Mouse (Mus musculus) right cerebral cortex, postnatal 25 days (tissue): ENCODE measurements around the gene Bhlhe41.
A peak's percentile ranks its signal among the peaks of the same experiment; 100 is the strongest.

Experiments used
- DNase-seq: peaks from one replicate; pipeline ENCODE4 v3.0.0; 2022

The Bhlhe41 gene

DNA sequence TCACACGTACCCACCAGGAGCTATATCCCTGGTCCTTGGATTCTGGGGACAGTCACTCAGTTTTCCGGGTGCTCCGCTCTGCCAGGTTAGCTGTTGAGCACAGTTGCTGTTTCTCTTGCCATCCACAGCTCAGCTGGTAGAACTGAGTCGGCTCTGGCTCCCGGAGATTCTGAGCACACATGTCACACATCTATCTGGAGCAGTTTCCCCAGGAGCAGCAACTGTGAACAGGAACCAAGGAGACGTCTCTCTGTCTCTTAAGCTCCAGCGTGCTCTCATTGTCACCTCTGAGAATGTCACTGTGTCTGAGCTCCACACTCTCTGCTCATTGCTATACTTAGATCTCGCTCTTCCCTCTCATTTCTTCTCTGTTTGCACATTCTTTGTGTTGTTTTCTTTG lies 32.4 kb downstream of the Bhlhe41 start:
- DNase-seq: no peak

DNA sequence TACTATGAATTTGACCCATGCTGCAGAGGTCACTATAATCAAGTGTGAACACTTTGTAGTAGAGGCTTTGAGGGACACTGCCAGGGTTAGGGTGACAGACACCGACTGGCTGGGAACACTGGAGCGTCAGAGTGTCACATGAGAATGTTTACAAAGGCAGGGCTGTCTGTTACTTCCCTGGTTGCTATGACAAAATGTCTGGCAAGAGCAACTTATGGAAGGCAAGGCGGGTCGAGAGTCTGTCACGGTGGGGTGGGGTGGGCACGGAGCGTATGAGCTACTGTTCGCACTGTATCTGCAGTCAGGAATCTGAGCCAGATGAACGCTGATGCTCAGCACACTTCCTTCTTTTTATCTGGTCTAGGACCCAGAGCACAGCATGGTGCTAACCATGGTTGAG lies 34.7 kb downstream of the Bhlhe41 start:
- no peak for DNase-seq

DNA sequence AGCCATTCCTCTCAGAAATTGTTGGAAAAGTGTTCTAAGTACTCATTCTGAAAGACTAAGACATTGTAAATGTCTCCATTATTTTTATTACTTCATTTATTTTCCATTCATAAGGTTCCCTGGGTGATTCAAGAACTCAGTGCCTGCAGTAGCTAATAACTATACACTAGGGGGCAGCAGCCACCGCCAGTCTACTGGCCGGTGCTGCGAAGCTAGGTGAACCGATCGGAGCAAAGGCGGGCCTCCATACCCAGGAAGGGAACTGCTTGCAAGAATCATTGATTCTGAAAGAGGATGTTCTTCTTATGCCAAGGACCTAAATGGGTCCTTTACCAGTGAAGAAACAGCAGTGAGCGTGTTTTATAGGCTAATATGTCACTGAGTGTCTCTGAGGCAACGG lies 35.2 kb downstream of the Bhlhe41 start:
- peak; percentile 59 for DNase-seq

DNA sequence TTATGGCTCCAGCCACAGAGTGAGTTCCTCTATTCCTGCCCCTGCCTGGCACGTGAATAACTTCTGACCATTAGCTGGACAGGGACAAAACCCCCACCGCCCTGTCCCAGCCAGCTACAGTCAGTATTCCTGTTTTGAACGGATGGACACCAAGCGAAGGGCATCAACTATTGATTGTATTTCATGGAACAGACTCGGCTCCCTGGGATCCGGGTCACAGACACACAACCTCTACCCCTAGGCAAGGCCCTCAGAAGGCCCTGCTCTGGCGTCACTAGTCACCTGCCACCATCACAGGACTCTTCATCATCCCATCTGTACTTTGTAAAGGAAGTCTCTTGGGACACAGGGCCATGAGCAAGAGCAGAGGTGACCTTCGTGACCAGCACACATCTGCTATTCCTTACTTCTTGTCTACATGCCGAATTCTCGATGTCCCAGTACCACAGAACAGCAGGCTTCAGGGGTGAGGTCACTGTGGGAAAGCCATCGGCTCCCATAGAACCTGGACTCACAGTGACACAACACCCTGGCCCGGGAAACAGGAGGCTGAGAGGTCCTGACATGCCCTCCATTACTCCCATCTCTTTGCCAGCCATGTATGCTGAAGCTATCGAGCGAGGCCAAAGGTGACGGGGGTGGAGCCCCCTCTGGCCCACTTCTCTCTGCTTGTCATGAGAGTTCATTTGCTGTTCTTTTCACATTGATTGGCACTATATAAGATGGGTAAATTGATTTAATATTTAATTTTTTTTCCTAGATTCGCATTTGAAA lies 36.1 kb downstream of the Bhlhe41 start:
- DNase-seq: no peak

DNA sequence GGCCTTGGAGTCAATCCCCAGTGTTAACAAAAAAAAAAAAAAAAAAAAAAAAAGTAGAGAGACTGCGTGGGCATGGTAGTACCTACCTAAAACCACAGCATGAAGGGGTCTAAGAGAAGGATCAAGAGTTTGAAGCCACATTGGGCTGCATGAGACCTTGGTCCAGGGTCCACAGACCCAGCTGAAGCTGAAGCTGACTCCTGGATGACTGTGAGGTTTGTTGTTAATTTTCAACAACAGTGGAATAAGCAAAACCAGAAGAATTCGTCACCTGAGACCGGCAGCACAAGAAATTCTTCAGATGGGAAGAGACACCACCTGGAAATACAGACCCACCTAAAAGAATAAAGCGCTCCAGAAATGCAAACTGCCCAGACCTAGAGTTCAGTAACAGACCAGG lies 39.1 kb downstream of the Bhlhe41 start:
- DNase-seq: no peak

DNA sequence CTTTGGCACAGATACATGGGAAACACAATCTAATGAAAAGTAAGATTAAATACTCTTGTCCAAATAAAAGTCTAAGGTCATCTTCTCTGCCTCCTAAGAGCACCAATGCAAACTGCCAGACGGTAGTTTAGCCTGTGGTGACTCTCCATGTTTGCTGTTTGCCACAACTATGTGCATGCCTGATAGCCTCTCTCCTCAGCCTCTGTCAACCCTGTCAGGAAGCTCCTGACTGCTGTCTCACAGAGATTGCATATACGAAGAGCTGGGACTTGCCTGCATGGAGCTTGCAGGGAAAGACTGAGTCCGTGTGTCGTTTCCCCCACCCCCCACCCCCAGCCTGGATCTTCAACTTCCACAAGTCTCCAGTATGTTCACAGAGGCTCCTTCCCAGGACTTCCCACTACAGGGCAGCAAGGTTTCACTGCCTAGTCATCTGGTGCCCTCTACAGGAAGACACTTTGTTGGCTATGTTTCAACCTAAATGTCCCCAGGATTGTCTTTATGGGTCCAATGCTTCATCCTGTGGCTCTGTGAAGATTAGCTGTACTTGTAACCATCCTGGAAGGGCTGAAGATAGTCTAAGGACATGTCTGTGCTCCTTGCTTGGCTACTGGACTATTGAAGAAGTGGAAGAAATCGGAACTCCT lies 41.6 kb downstream of the Bhlhe41 start:
- no peak for DNase-seq

DNA sequence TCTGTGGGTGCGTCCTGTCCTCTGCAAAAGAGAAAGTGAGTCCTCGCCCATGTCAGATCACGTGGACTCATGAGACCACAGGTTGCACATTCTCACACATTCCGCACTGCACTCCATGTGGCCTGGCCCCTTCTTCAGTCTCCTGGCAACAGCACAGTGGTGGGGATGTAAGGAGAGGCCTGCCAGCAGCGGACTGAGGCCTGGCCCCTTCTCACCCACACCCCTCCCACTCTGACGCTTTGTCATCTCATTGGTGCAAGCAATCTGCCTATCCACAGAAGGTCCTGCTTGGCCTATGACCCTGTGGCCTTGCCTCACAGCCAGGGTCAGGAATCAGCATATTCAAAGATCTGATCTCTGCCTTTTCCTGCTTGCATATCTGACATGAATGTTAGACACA lies 42.3 kb downstream of the Bhlhe41 start:
- no peak for DNase-seq

DNA sequence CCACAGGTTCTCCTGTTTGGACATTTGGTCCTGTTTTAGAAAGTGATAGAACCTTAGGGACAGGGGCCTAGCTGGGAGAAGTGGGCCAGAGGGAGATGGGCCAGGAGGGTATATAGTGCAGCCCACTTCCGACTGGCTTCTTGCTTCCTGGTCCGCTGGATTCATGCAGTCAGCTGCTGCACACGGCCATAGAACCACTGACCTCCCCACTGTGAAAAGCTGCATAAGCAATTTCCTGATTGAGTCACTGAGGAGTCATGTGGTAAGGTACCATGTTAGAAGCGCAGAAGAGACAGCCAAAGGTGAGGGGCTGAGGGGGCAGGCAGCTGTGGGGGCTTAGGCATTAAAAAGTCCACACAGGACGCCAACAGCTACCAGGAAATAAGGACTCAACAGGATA lies 43.1 kb downstream of the Bhlhe41 start:
- no peak for DNase-seq

DNA sequence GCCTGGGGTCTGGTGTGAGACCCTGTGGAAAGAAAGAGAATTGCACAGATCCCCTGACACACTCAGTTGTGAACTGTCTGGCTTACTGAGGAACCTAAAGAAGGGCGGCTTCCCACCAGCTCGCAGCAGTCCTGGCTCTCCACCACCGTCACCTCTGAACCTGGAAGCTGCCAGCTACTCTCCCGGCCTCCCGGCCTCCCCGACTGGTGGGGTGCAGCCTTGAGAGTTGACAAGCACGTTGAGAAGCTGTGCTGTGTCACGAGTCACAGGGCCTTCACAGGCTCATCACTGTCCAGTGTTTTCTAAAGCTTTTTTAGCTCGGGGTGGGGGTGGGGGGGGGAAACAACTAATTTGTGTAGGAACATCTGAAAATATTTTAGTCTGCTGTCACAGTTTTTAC lies 46.2 kb downstream of the Bhlhe41 start:
- no peak for DNase-seq

DNA sequence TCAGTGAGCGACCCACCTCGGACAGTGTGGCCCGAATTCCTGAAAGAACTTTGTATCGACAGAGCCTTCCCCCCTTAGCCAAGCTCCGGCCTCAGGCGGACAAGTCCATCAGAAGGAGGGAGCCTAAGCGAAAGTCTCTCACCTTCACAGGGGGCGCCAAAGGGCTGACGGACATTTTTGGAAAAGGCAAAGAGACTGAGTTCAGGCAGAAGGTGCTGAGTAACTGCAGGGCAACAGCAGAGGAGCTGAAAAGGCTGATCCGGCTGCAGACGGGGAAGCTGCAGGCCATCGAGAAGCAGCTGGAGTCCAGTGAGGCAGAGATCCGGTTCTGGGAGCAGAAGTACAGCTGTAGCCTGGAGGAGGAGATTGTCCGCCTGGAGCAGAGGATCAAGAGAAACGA lies 50.2 kb downstream of the Bhlhe41 start:
- no peak for DNase-seq

DNA sequence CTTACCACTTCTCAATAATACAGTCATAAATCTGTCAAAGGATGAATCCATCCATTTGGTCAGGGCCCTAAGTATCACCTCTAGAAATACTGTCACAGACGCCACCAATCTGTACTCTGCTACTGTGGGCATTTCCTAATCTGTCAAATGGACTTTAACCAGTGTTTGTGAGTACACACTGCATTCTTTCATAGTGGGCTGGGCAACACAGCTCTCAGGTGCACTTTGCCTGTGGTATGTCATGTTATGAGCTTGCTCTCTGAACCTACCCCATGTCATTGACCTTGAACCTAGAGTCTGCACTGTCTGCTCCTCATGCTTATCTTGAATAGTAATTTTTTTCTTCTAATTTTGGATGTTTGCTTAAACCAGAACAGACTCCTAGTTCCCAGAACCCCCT lies 54.2 kb downstream of the Bhlhe41 start:
- DNase-seq: no peak

DNA sequence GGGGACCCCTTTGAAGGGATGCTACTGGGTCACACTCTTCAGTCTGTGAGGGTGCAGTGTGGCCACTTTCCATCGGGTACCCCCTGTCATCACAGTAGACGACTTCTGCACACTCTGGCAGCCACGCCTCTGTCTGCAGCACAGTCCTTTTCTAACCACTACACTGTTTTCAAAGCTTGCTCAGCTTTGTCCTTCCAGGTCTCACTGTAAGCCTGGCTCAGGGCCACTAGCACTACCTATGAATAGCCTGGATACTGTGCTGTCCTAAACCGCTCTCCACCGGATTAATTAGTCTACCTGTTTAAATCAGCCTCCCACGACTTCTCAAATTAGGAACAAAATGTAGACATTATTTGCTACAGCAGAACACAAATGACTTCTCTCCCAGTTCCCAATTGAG lies 55.3 kb downstream of the Bhlhe41 start:
- DNase-seq: no peak

DNA sequence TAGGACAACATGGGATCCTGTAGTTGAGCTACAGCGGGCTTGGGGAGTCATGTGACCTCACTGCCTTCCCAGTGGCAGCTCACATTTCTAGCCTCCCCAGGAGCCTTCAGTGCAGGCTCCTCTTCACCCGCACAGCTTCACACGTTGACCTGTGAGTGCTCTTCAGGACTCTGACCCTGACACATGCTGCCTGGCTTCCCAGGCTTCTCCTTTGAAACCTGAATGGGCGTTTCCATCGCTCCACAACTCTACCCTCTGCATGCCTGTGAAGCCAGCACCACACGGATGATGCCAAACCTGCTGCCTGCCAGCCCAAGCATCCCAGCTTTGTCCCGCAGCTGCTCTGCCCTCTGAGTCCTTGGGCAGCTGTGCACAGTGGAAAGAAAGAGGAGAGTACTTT lies 55.8 kb downstream of the Bhlhe41 start:
- DNase-seq: no peak
